Mouse (Mus musculus) midbrain, embryonic 14.5 days (tissue): ENCODE results near the gene Rlbp1. TPM values are rescaled to one million over a fixed set of nuclear protein-coding genes. Genes with fewer than 3 reads are reported as not detected.

Experiments used
- ATAC-seq: fragments of 200-750 bp; cut with Nextera tagmentation; 2 replicates; pipeline ENCODE4 v1.8.0; 2017; ENCODE audit warnings: moderate number of reproducible peaks, moderate library complexity; ENCODE audit not compliant: low FRiP score, low TSS enrichment
- DNase-seq: peaks from one replicate; pipeline ENCODE4 v3.0.0-alpha.2; 2015
- H3K27ac ChIP-seq: fragments of 300-500 bp; sonication (generic); replicated peaks from 2 replicates; pipeline ENCODE4 v1.5.1; 2014; ENCODE audit warnings: mild to moderate bottlenecking, low read depth, low read length, moderate library complexity
- H3K27me3 ChIP-seq: fragments of 300-500 bp; sonication (generic); 2 replicates; pipeline ENCODE4 v1.6.1; 2014; ENCODE audit warnings: low read length, control low read depth, mixed read lengths; ENCODE audit not compliant: control insufficient read depth, insufficient read depth
- H3K36me3 ChIP-seq: fragments of 300-500 bp; sonication (generic); 2 replicates; pipeline ENCODE4 v1.6.1; 2014; ENCODE audit warnings: low read length, control low read depth; ENCODE audit not compliant: control insufficient read depth, insufficient read depth
- H3K4me1 ChIP-seq: fragments of 300-500 bp; sonication (generic); 2 replicates; pipeline ENCODE4 v1.6.1; 2014; ENCODE audit warnings: mild to moderate bottlenecking, antibody characterized with exemption, low read length, control low read depth; ENCODE audit not compliant: control insufficient read depth, insufficient read depth
- H3K4me2 ChIP-seq: fragments of 300-500 bp; sonication (generic); 2 replicates; pipeline ENCODE4 v1.6.1; 2014; ENCODE audit warnings: mild to moderate bottlenecking, low read length, moderate library complexity
- H3K4me3 ChIP-seq: fragments of 300-500 bp; sonication (generic); replicated peaks from 2 replicates; pipeline ENCODE4 v1.5.1; 2014; ENCODE audit warnings: low read depth, low read length
- H3K9ac ChIP-seq: fragments of 300-500 bp; sonication (generic); replicated peaks from 2 replicates; pipeline ENCODE4 v1.6.1; 2014; ENCODE audit warnings: mild to moderate bottlenecking, low read length, moderate library complexity
- H3K9me3 ChIP-seq: fragments of 300-500 bp; sonication (generic); 2 replicates; pipeline ENCODE4 v1.6.1; 2016; ENCODE audit warnings: low read length, control low read depth, mixed read lengths; ENCODE audit not compliant: control insufficient read depth
- WGBS: fragments of 180-500 bp; shearing (Covaris S2); extraction: QIAGEN DNeasy Blood & Tissue Kit; methylation state at CpG from one replicate; pipeline ENCODE4 v1.1.7; 2014; 5-methylcytosine and 5-hydroxymethylcytosine counted together
- polyA plus RNA-seq: library from polyadenylated mRNA; unstranded; fragments of >200 nt; fragmentation: Nextera tagmentation; extraction: Ambion mirVana; gene quantifications from 2 replicates; pipeline ENCODE4 v1.2.1, GENCODE M21; 2014

Rlbp1 gene
- polyA plus RNA-seq, 1 experiment from 2014 or later = 9.2 TPM

- no peaks in the 10 kb centered on the region for H3K9me3 ChIP-seq
- 36% methylated on average over 4 of the region's 4 CpGs for WGBS
- H3K4me1 ChIP-seq = no peaks in the 10 kb centered on the region
- 0 out of 2 replicates have a peak, but pooled peaks cover 8% of the 10 kb centered on the region for H3K36me3 ChIP-seq
- no peak overlapping the region for H3K4me3 ChIP-seq
- H3K27me3 ChIP-seq = no peaks in the 10 kb centered on the region
- no peak overlapping the region for H3K27ac ChIP-seq
- H3K4me2 ChIP-seq = no peak overlapping the region
- no peak for ATAC-seq
- H3K9ac ChIP-seq = no peak overlapping the region
- no peak for DNase-seq
Observed at GRCm38 (mm10) chr7:79369416-79369815, 17.4 kb downstream of the Rlbp1 start.

GRCm38 (mm10) chr7:79368664-79369063, 18.2 kb downstream of the Rlbp1 start:
- Histone ChIP-seq H3K27ac (no peak overlapping the region), H3K9ac (no peak overlapping the region), H3K9me3 (no peaks in the 10 kb centered on the region), H3K4me1 (no peaks in the 10 kb centered on the region), H3K4me2 (no peak overlapping the region), H3K4me3 (no peak overlapping the region), H3K36me3 (0 out of 2 replicates have a peak, but pooled peaks cover 8% of the 10 kb centered on the region), H3K27me3 (no peaks in the 10 kb centered on the region)
- 87% methylated on average over 5 of the region's 5 CpGs for WGBS
- no peak for ATAC-seq
- no peak for DNase-seq

- 77% methylated on average over 8 of the region's 8 CpGs for WGBS
- Histone ChIP-seq H3K4me1 (no peaks in the 10 kb centered on the region), H3K4me3 (no peak overlapping the region), H3K9ac (no peak overlapping the region), H3K27me3 (no peaks in the 10 kb centered on the region), H3K27ac (0 out of 2 replicates have a peak overlapping the region, but pooled peaks have one; percentile 66), H3K36me3 (peaks cover 42% of the 10 kb centered on the region), H3K4me2 (no peak overlapping the region), H3K9me3 (no peaks in the 10 kb centered on the region)
- DNase-seq (no peak), ATAC-seq (no peak; the same call in 1 of the 2 replicates)
Observed at GRCm38 (mm10) chr7:79363370-79364043, 23.3 kb downstream of the Rlbp1 start.

- Histone ChIP-seq H3K9me3 (no peaks in the 10 kb centered on the region), H3K9ac (no peak overlapping the region), H3K4me2 (no peak overlapping the region), H3K4me1 (no peaks in the 10 kb centered on the region), H3K4me3 (no peak overlapping the region), H3K36me3 (peaks cover 48% of the 10 kb centered on the region), H3K27me3 (no peaks in the 10 kb centered on the region), H3K27ac (peak overlapping the region; percentile 66)
- DNase-seq (no peak), ATAC-seq (no peak)
- WGBS = 88% methylated on average over 7 of the region's 7 CpGs
Observed at GRCm38 (mm10) chr7:79362830-79363229, 24.0 kb downstream of the Rlbp1 start.

GRCm38 (mm10) chr7:79362208-79362607, 24.6 kb downstream of the Rlbp1 start:
- no peaks in the 10 kb centered on the region for H3K9me3 ChIP-seq
- H3K36me3 ChIP-seq = peaks cover 54% of the 10 kb centered on the region
- DNase-seq = peak; percentile 72
- H3K27ac ChIP-seq = peak overlapping the region; percentile 66
- WGBS = 52% methylated on average over 8 of the region's 8 CpGs
- H3K9ac ChIP-seq = no peak overlapping the region
- H3K4me2 ChIP-seq = no peak overlapping the region
- H3K27me3 ChIP-seq = no peaks in the 10 kb centered on the region
- peak; percentile 77 for ATAC-seq
- no peaks in the 10 kb centered on the region for H3K4me1 ChIP-seq
- no peak overlapping the region for H3K4me3 ChIP-seq

GRCm38 (mm10) chr7:79360056-79360455, 26.8 kb downstream of the Rlbp1 start:
- H3K27ac ChIP-seq = no peak overlapping the region
- H3K36me3 ChIP-seq = peaks cover 64% of the 10 kb centered on the region
- 73% methylated on average over 11 of the region's 11 CpGs for WGBS
- ATAC-seq = no peak
- no peak overlapping the region for H3K9ac ChIP-seq
- no peak overlapping the region for H3K4me2 ChIP-seq
- DNase-seq = no peak
- H3K27me3 ChIP-seq = no peaks in the 10 kb centered on the region
- H3K4me3 ChIP-seq = no peak overlapping the region
- H3K9me3 ChIP-seq = no peaks in the 10 kb centered on the region
- H3K4me1 ChIP-seq = no peaks in the 10 kb centered on the region

GRCm38 (mm10) chr7:79359183-79359435, 27.7 kb downstream of the Rlbp1 start:
- Histone ChIP-seq H3K4me1 (no peaks in the 10 kb centered on the region), H3K9ac (no peak overlapping the region), H3K4me2 (no peak overlapping the region), H3K9me3 (no peaks in the 10 kb centered on the region), H3K36me3 (peaks cover 72% of the 10 kb centered on the region), H3K4me3 (no peak overlapping the region), H3K27me3 (no peaks in the 10 kb centered on the region), H3K27ac (no peak overlapping the region)
- ATAC-seq (no peak), DNase-seq (no peak)
- WGBS = 86% methylated on average over 3 of the region's 3 CpGs

GRCm38 (mm10) chr7:79358350-79359182, 28.3 kb downstream of the Rlbp1 start:
- no peak overlapping the region for H3K4me3 ChIP-seq
- H3K4me1 ChIP-seq = no peaks in the 10 kb centered on the region
- peaks cover 76% of the 10 kb centered on the region for H3K36me3 ChIP-seq
- H3K27ac ChIP-seq = no peak overlapping the region
- WGBS = 82% methylated on average over 15 of the region's 15 CpGs
- ATAC-seq (no peak), DNase-seq (no peak)
- no peak overlapping the region for H3K4me2 ChIP-seq
- no peak overlapping the region for H3K9ac ChIP-seq
- H3K9me3 ChIP-seq = no peaks in the 10 kb centered on the region
- no peaks in the 10 kb centered on the region for H3K27me3 ChIP-seq
